Mouse (Mus musculus) thymus, adult 2 months (tissue): ENCODE measurements around the gene 5430419D17Rik.

Experiments used
- CTCF ChIP-seq: fragments of 200-500 bp; IDR thresholded peaks from 2 replicates; pipeline ENCODE4 v1.5.1; 2012; ENCODE audit warnings: mild to moderate bottlenecking, control low read depth, low read length, moderate library complexity, borderline replicate concordance; ENCODE audit not compliant: control insufficient read depth, poor library complexity, insufficient read depth; ENCODE audit errors: extremely low read depth
- POLR2A ChIP-seq: fragments of 200-500 bp; IDR thresholded peaks from 2 replicates; pipeline ENCODE4 v1.6.1; 2012; ENCODE audit warnings: mild to moderate bottlenecking, low read length, control low read depth, moderate library complexity; ENCODE audit not compliant: control insufficient read depth, poor library complexity, insufficient read depth; ENCODE audit errors: extremely low read depth

- TF ChIP-seq CTCF (no peak), POLR2A (no peak)
Measured at GRCm38 (mm10) chr7:131184339-131184738, 10.1 kb downstream of the 5430419D17Rik start.
